In the genomic region with DNA sequence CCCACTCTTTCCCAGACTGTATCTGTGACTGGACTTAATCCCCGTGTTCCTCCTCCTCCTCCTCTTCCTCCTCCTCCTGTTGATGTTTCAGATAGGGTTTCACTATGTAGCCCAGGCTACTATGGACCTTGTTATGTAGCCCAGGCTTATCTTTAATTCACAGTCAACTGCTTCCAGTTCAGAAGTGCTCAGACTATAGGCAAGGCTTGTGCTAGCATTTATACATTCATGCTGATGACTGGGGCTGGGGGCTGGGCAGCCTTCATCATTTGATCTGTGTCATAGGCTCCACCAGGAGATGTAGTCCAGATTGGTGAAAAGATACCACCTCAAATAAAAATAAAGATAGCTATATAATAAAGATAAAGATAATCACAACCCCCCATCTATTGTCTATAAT, we compare ENCODE assay signal across 30 mouse cellular contexts. TPM values are rescaled to one million over a fixed set of nuclear protein-coding genes. Genes with fewer than 3 reads are reported as not detected.
"Had no signal": no experiment of that assay in that cellular context is flagged by ENCODE, and none has a peak within 500 bp of the region (broad histone marks: within the 10 kb centered on the region; RNA-seq: fewer than 3 reads in every experiment).

No protein-coding gene starts in this region.

- H3K9ac ChIP-seq: heart, embryonic 12.5 days; hindbrain, embryonic 13.5 days; hindbrain, embryonic 15.5 days; kidney, embryonic 15.5 days; limb, embryonic 13.5 days; liver, embryonic 13.5 days had no signal

- DNase-seq: gastrocnemius, adult 2 months; gastrocnemius, postnatal 10 days; gastrocnemius, postnatal 25 days; heart, postnatal 10 days; kidney, adult 11 months; kidney, adult 2 months; kidney, adult 9 months; kidney, postnatal 14 days; kidney, postnatal 36 days; layer of hippocampus, adult 9-11 months; layer of hippocampus, postnatal 36 days; left cerebral cortex, postnatal 4 days; liver; liver, embryonic 13.5 days had no signal

- H3K27me3 ChIP-seq: heart, embryonic 12.5 days; hindbrain, embryonic 15.5 days; limb, embryonic 13.5 days had no signal

- H3K4me3 ChIP-seq: gastrocnemius, adult 2 months; heart, embryonic 10.5 days; heart, embryonic 12.5 days; hindbrain, embryonic 13.5 days; hindbrain, embryonic 15.5 days; kidney, embryonic 15.5 days; limb, embryonic 13.5 days; liver, embryonic 13.5 days had no signal

- H3K4me2 ChIP-seq: heart, embryonic 12.5 days; hindbrain, embryonic 13.5 days; hindbrain, embryonic 15.5 days; kidney, embryonic 15.5 days; liver, embryonic 11.5 days; liver, embryonic 13.5 days had no signal

- H3K27ac ChIP-seq: gastrocnemius, adult 2 months; heart, embryonic 10.5 days; hindbrain, embryonic 13.5 days; hindbrain, embryonic 15.5 days; hindbrain, postnatal 0 days; kidney, embryonic 15.5 days; kidney, postnatal 0 days; liver, embryonic 13.5 days had no signal

- H3K36me3 ChIP-seq: heart, embryonic 10.5 days; heart, embryonic 12.5 days; hindbrain, embryonic 13.5 days; hindbrain, embryonic 15.5 days; kidney, embryonic 15.5 days; limb, embryonic 13.5 days; liver, embryonic 13.5 days had no signal

- ATAC-seq: hindbrain, postnatal 0 days; intestine, embryonic 16.5 days had no signal

- H3K9me3 ChIP-seq: heart, embryonic 10.5 days; heart, embryonic 12.5 days; hindbrain, embryonic 13.5 days; hindbrain, embryonic 15.5 days; limb, embryonic 13.5 days; liver, embryonic 13.5 days had no signal

RNA-seq across cellular contexts. Expression of a gene that starts 4.7 kb away (rescaled TPM):
- polyA plus RNA-seq: frontal cortex, adult 2 months; heart, embryonic 10.5 days; heart, embryonic 12.5 days; heart, embryonic 14.5 days; heart, embryonic 16.5 days; hindbrain, embryonic 11.5 days; hindbrain, embryonic 13.5 days; hindbrain, embryonic 15.5 days; hindbrain, postnatal 0 days; intestine, embryonic 14.5 days; intestine, embryonic 16.5 days; kidney, adult 2 months; kidney, embryonic 15.5 days; kidney, postnatal 0 days; large intestine, adult 2 months; limb, embryonic 13.5 days; liver, embryonic 11.5 days; liver, embryonic 13.5 days had no signal
